Mouse (Mus musculus) embryonic facial prominence, embryonic 11.5 days (tissue): Measurements from ENCODE around the gene Camkk1. TPM values are rescaled to one million over a fixed set of nuclear protein-coding genes. Genes with fewer than 3 reads are reported as not detected.

ENCODE experiments used
- ATAC-seq: fragments of 200-750 bp; cut with Nextera tagmentation; replicated peaks from 2 replicates; pipeline ENCODE4 v1.8.0; 2017; ENCODE audit warnings: low read depth; ENCODE audit not compliant: insufficient number of reproducible peaks, low FRiP score, low TSS enrichment
- DNase-seq: peaks from one replicate; pipeline ENCODE4 v3.0.0-alpha.2; 2015; ENCODE audit warnings: low spot score
- H3K27ac ChIP-seq: fragments of 300-500 bp; sonication (generic); replicated peaks from 2 replicates; pipeline ENCODE4 v1.5.1; 2014; ENCODE audit warnings: mild to moderate bottlenecking, low read depth, low read length, control low read depth
- H3K27me3 ChIP-seq: fragments of 300-500 bp; sonication (generic); 2 replicates; pipeline ENCODE4 v1.6.1; 2014; ENCODE audit warnings: mild to moderate bottlenecking, low read length, moderate library complexity, mixed read lengths; ENCODE audit not compliant: control insufficient read depth, insufficient read depth
- H3K36me3 ChIP-seq: fragments of 300-500 bp; sonication (generic); replicated peaks from 2 replicates; pipeline ENCODE4 v1.6.1; 2014; ENCODE audit warnings: low read depth, mild to moderate bottlenecking, low read length, moderate library complexity, mixed read lengths; ENCODE audit not compliant: control insufficient read depth, insufficient read depth
- H3K4me1 ChIP-seq: fragments of 300-500 bp; sonication (generic); 2 replicates; pipeline ENCODE4 v1.6.1; 2014; ENCODE audit warnings: low read length, mixed read lengths; ENCODE audit not compliant: control insufficient read depth, insufficient read depth
- H3K4me2 ChIP-seq: fragments of 300-500 bp; sonication (generic); 2 replicates; pipeline ENCODE4 v1.6.1; 2014; ENCODE audit warnings: low read depth, mild to moderate bottlenecking, control low read depth, low read length, moderate library complexity
- H3K4me3 ChIP-seq: fragments of 300-500 bp; sonication (generic); 2 replicates; pipeline ENCODE4 v1.5.1; 2014; ENCODE audit warnings: low read depth, low read length, control low read depth
- H3K9ac ChIP-seq: fragments of 300-500 bp; sonication (generic); replicated peaks from 2 replicates; pipeline ENCODE4 v1.6.1; 2014; ENCODE audit warnings: mild to moderate bottlenecking, control low read depth, low read length
- H3K9me3 ChIP-seq: fragments of 300-500 bp; sonication (generic); replicated peaks from 2 replicates; pipeline ENCODE4 v1.6.1; 2016; ENCODE audit warnings: mild to moderate bottlenecking, low read length, inconsistent platforms, mixed read lengths; ENCODE audit not compliant: control insufficient read depth
- WGBS: fragments of 180-500 bp; shearing (Covaris S2); extraction: QIAGEN DNeasy Blood & Tissue Kit; methylation state at CpG from one replicate; pipeline ENCODE4 v1.1.7; 2014; 5-methylcytosine and 5-hydroxymethylcytosine counted together
- polyA plus RNA-seq: library from polyadenylated mRNA; unstranded; fragments of >200 nt; fragmentation: Nextera tagmentation; extraction: Ambion mirVana; gene quantifications from 2 replicates; pipeline ENCODE4 v1.2.1, GENCODE M21; 2014

Gene Camkk1
- polyA plus RNA-seq, 1 experiment from 2014 or later: 3.4 TPM

- no peak overlapping the region for H3K9ac ChIP-seq
- 87% methylated on average over 4 of the region's 4 CpGs for WGBS
- ATAC-seq (no peak), DNase-seq (no peak)
- peaks cover 5% of the 10 kb centered on the region for H3K36me3 ChIP-seq
- no peaks in the 10 kb centered on the region for H3K9me3 ChIP-seq
- no peaks in the 10 kb centered on the region for H3K4me1 ChIP-seq
- H3K4me3 ChIP-seq: no peak overlapping the region
- H3K27ac ChIP-seq: no peak overlapping the region
- H3K27me3 ChIP-seq: no peaks in the 10 kb centered on the region
- H3K4me2 ChIP-seq: no peak overlapping the region
Measured at GRCm38 (mm10) chr11:73076295-73076694, 57.5 kb downstream of the Camkk1 start.

- H3K36me3 ChIP-seq: peaks cover 5% of the 10 kb centered on the region
- no peak overlapping the region for H3K4me2 ChIP-seq
- H3K4me1 ChIP-seq: no peaks in the 10 kb centered on the region
- H3K9me3 ChIP-seq: no peaks in the 10 kb centered on the region
- WGBS: 93% methylated on average over 4 of the region's 4 CpGs
- H3K9ac ChIP-seq: no peak overlapping the region
- no peak overlapping the region for H3K4me3 ChIP-seq
- ATAC-seq (no peak), DNase-seq (no peak)
- H3K27me3 ChIP-seq: no peaks in the 10 kb centered on the region
- H3K27ac ChIP-seq: no peak overlapping the region
Measured at GRCm38 (mm10) chr11:73076733-73077132, 57.9 kb downstream of the Camkk1 start.

GRCm38 (mm10) chr11:73077211-73077720 lies 58.5 kb downstream of the Camkk1 start:
- peaks cover 5% of the 10 kb centered on the region for H3K36me3 ChIP-seq
- no peak overlapping the region for H3K4me3 ChIP-seq
- H3K27me3 ChIP-seq: no peaks in the 10 kb centered on the region
- H3K4me2 ChIP-seq: no peak overlapping the region
- H3K27ac ChIP-seq: no peak overlapping the region
- H3K9me3 ChIP-seq: no peaks in the 10 kb centered on the region
- no peaks in the 10 kb centered on the region for H3K4me1 ChIP-seq
- WGBS: 93% methylated on average over 6 of the region's 6 CpGs
- DNase-seq (no peak), ATAC-seq (no peak)
- no peak overlapping the region for H3K9ac ChIP-seq

GRCm38 (mm10) chr11:73078615-73079014 lies 59.8 kb downstream of the Camkk1 start:
- Histone ChIP-seq H3K9ac (no peak overlapping the region), H3K4me2 (no peak overlapping the region), H3K36me3 (peaks cover 5% of the 10 kb centered on the region), H3K4me3 (no peak overlapping the region), H3K27me3 (no peaks in the 10 kb centered on the region), H3K9me3 (no peaks in the 10 kb centered on the region), H3K27ac (no peak overlapping the region), H3K4me1 (no peaks in the 10 kb centered on the region)
- no peak for ATAC-seq
- WGBS: 93% methylated on average over 8 of the region's 8 CpGs
- no peak for DNase-seq

- no peaks in the 10 kb centered on the region for H3K9me3 ChIP-seq
- 93% methylated on average over 3 of the region's 3 CpGs for WGBS
- H3K27ac ChIP-seq: no peak overlapping the region
- H3K27me3 ChIP-seq: no peaks in the 10 kb centered on the region
- no peak overlapping the region for H3K9ac ChIP-seq
- no peak overlapping the region for H3K4me2 ChIP-seq
- H3K4me3 ChIP-seq: no peak overlapping the region
- H3K36me3 ChIP-seq: peaks cover 5% of the 10 kb centered on the region
- no peak for DNase-seq
- no peaks in the 10 kb centered on the region; the same call in 1 of the 2 replicates for H3K4me1 ChIP-seq
- ATAC-seq: no peak
Measured at GRCm38 (mm10) chr11:73080306-73080705, 61.5 kb downstream of the Camkk1 start.

GRCm38 (mm10) chr11:73084303-73084702 lies 65.5 kb downstream of the Camkk1 start:
- no peak overlapping the region for H3K4me2 ChIP-seq
- no peak overlapping the region for H3K4me3 ChIP-seq
- no peak overlapping the region for H3K27ac ChIP-seq
- no peaks in the 10 kb centered on the region; the same call in 1 of the 2 replicates for H3K4me1 ChIP-seq
- WGBS: 45% methylated on average over 6 of the region's 6 CpGs
- H3K27me3 ChIP-seq: no peaks in the 10 kb centered on the region
- DNase-seq (peak; percentile 62), ATAC-seq (no peak)
- H3K9ac ChIP-seq: no peak overlapping the region
- H3K36me3 ChIP-seq: peaks cover 3% of the 10 kb centered on the region
- no peaks in the 10 kb centered on the region for H3K9me3 ChIP-seq

GRCm38 (mm10) chr11:73084804-73085231 lies 66.0 kb downstream of the Camkk1 start:
- Histone ChIP-seq H3K27ac (no peak overlapping the region), H3K36me3 (peaks cover 3% of the 10 kb centered on the region)
- no peak for ATAC-seq

GRCm38 (mm10) chr11:73085391-73085790 lies 66.6 kb downstream of the Camkk1 start:
- Histone ChIP-seq H3K4me1 (no peaks in the 10 kb centered on the region; the same call in 1 of the 2 replicates), H3K4me2 (no peak overlapping the region), H3K9ac (no peak overlapping the region), H3K27ac (no peak overlapping the region), H3K27me3 (no peaks in the 10 kb centered on the region), H3K36me3 (peaks cover 3% of the 10 kb centered on the region), H3K4me3 (no peak overlapping the region), H3K9me3 (no peaks in the 10 kb centered on the region)
- DNase-seq (no peak), ATAC-seq (no peak)
- WGBS: 64% methylated on average over 7 of the region's 7 CpGs

More at GRCm38 (mm10) chr11:73084804-73085231, 66.0 kb downstream of the Camkk1 start:
- Histone ChIP-seq H3K4me2 (no peak overlapping the region), H3K27me3 (no peaks in the 10 kb centered on the region), H3K9ac (no peak overlapping the region), H3K9me3 (no peaks in the 10 kb centered on the region), H3K4me1 (no peaks in the 10 kb centered on the region; the same call in 1 of the 2 replicates), H3K4me3 (no peak overlapping the region)
- WGBS: 89% methylated on average over 10 of the region's 10 CpGs
- no peak for DNase-seq
